Mouse (Mus musculus): Measurements from ENCODE around the gene Slc45a3.

DNA sequence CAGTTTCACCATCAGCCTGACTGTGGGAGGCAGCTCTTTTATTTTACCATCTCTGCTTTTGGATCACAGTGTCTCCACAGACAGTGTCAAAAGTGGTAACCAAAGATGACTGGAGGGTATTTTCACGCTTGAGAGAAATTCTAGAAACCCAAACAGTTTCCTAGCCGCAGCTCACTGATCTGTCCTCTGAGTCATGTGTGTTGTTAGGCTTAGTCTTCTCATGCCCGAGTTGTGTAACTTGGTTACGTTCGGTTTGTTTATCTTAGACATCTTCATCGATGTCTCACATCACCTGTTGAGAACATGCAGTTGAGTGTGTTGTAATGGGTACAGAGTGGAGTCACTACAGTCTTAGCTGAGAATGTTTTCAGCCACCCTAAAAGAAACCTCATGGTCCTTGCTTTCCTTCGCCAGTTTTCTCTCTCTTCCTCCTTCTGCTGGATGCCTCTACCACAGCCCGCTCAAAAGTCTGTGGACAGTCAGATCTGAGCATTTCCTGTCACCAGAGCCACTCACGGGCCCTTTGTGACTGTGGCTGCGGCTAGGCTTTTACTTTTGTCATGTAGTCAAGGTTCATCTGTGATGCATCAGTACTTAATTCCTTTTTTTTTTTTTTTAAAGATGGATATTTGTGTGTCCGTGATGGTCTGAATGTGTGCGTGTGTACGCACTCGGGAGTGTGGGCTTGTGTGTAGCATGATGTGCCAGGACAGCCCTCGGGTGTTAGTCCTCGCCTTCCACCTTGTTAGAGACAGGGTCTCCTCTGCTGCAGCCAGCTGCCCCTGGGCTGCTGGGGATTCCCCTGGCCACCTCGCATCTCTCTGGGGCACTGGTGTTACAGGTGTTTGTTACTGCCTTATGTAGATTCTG, 48.1 kb downstream of the Slc45a3 start:
- no peak for TF ChIP-seq CTCF (IDR thresholded peaks at IDR 0.05; ENCODE audit: control insufficient read depth, insufficient read depth, insufficient replicate concordance, low read depth, low read length)
- no peak for TF ChIP-seq POLR2A (IDR thresholded peaks at IDR 0.05; ENCODE audit: control insufficient read depth, low read depth, low read length)
